Mouse (Mus musculus): ENCODE data around the gene Rab37.

Gene Rab37

GRCm38 (mm10) chr11:115091362-115091901 lies at the start of gene Rab37:
TSS of gene Rab37 (plus strand) at chr11:115091431.
- DNase-seq (ENCODE audit: low read depth): no peak

GRCm38 (mm10) chr11:115048259-115048658 lies 43.0 kb upstream of the Rab37 start, which contains the start of gene Cd300ld3:
TSS of gene Cd300ld3 (minus strand) at chr11:115048409.
- DNase-seq (ENCODE audit: low read depth): no peak

GRCm38 (mm10) chr11:115049282-115049895 lies 41.8 kb upstream of the Rab37 start:
- DNase-seq (ENCODE audit: low read depth): no peak

GRCm38 (mm10) chr11:115052206-115052605 lies 39.0 kb upstream of the Rab37 start:
- peak; percentile 52 for DNase-seq (ENCODE audit: low read depth)

- DNase-seq (ENCODE audit: low read depth): no peak
These were observed 38.2 kb upstream of the Rab37 start for GRCm38 (mm10) chr11:115052991-115053390.

GRCm38 (mm10) chr11:115054537-115054936 lies 36.7 kb upstream of the Rab37 start:
- no peak for DNase-seq (ENCODE audit: low read depth)

GRCm38 (mm10) chr11:115058701-115059100 lies 32.5 kb upstream of the Rab37 start:
- no peak for DNase-seq (ENCODE audit: low read depth)

- no peak for DNase-seq (ENCODE audit: low read depth)
These were observed 31.4 kb upstream of the Rab37 start for GRCm38 (mm10) chr11:115059797-115060196.

GRCm38 (mm10) chr11:115062077-115062476 lies 29.2 kb upstream of the Rab37 start, which contains the start of gene Cd300e:
TSS of gene Cd300e (minus strand) at chr11:115062177.
- DNase-seq (ENCODE audit: low read depth): no peak

GRCm38 (mm10) chr11:115066768-115067167 lies 24.5 kb upstream of the Rab37 start:
- DNase-seq (ENCODE audit: low read depth): no peak

- DNase-seq (ENCODE audit: low read depth): no peak
These were observed 20.1 kb upstream of the Rab37 start for GRCm38 (mm10) chr11:115071015-115071551.

GRCm38 (mm10) chr11:115071631-115072294 lies 19.5 kb upstream of the Rab37 start:
- no peak for DNase-seq (ENCODE audit: low read depth)

- DNase-seq (ENCODE audit: low read depth): no peak
These were observed 18.2 kb upstream of the Rab37 start for GRCm38 (mm10) chr11:115073002-115073401.

- DNase-seq (ENCODE audit: low read depth): no peak
These were observed 15.8 kb upstream of the Rab37 start for GRCm38 (mm10) chr11:115075407-115075806.

GRCm38 (mm10) chr11:115075859-115076258 lies 15.4 kb upstream of the Rab37 start:
- no peak for DNase-seq (ENCODE audit: low read depth)

GRCm38 (mm10) chr11:115077436-115077835 lies 13.8 kb upstream of the Rab37 start:
- no peak for DNase-seq (ENCODE audit: low read depth)

- no peak for DNase-seq (ENCODE audit: low read depth)
These were observed 12.6 kb upstream of the Rab37 start for GRCm38 (mm10) chr11:115078680-115079079.

GRCm38 (mm10) chr11:115080886-115081285 lies 10.3 kb upstream of the Rab37 start:
- peak; percentile 63 for DNase-seq (ENCODE audit: low read depth)

- no peak for DNase-seq (ENCODE audit: low read depth)
These were observed 9.9 kb upstream of the Rab37 start for GRCm38 (mm10) chr11:115081373-115081772.

GRCm38 (mm10) chr11:115082196-115082595 lies 9.0 kb upstream of the Rab37 start:
- no peak for DNase-seq (ENCODE audit: low read depth)

GRCm38 (mm10) chr11:115083376-115084139 lies 7.7 kb upstream of the Rab37 start:
- DNase-seq (ENCODE audit: low read depth): peak; percentile 76

GRCm38 (mm10) chr11:115084595-115084994 lies 6.6 kb upstream of the Rab37 start:
- DNase-seq (ENCODE audit: low read depth): no peak

Data from c-Kit-positive CD71-negative TER-119-negative erythroid progenitor cells, embryonic 14.5 days (primary cell).